Mouse (Mus musculus): ENCODE results near the gene Mgst1.

- TF ChIP-seq CTCF (IDR thresholded peaks at IDR 0.05; ENCODE audit: borderline replicate concordance, control insufficient read depth, extremely low read depth, insufficient read depth, low read length, poor library complexity) (no peak), POLR2A (IDR thresholded peaks at IDR 0.05; ENCODE audit: control insufficient read depth, extremely low read depth, insufficient read depth, low read length, poor library complexity) (no peak)
These were observed 1.0 kb downstream of the Mgst1 start for GRCm38 (mm10) chr6:138141111-138141592.

Data from thymus, adult 2 months (tissue).